Mouse (Mus musculus) embryonic facial prominence, embryonic 15.5 days (tissue): ENCODE measurements around the gene Grcc10. TPM values are rescaled to one million over a fixed set of nuclear protein-coding genes. Genes with fewer than 3 reads are reported as not detected.
A peak's percentile ranks its signal among the peaks of the same experiment; 100 is the strongest.

Source experiments
- ATAC-seq: fragments of 200-750 bp; cut with Nextera tagmentation; 2 replicates; pipeline ENCODE4 v1.8.0; 2017; ENCODE audit warnings: low read depth, moderate TSS enrichment; ENCODE audit not compliant: insufficient number of reproducible peaks, low FRiP score, low TSS enrichment
- H3K27ac ChIP-seq: fragments of 300-500 bp; sonication (generic); replicated peaks from 2 replicates; pipeline ENCODE4 v1.5.1; 2015; ENCODE audit warnings: mild to moderate bottlenecking, inconsistent platforms
- H3K27me3 ChIP-seq: fragments of 300-500 bp; sonication (generic); 2 replicates; pipeline ENCODE4 v1.6.1; 2015; ENCODE audit warnings: inconsistent platforms
- H3K36me3 ChIP-seq: fragments of 300-500 bp; sonication (generic); 2 replicates; pipeline ENCODE4 v1.6.1; 2015; ENCODE audit warnings: mild to moderate bottlenecking, inconsistent platforms
- H3K4me1 ChIP-seq: fragments of 300-500 bp; sonication (generic); 2 replicates; pipeline ENCODE4 v1.6.1; 2015; ENCODE audit warnings: inconsistent platforms
- H3K4me2 ChIP-seq: fragments of 300-500 bp; sonication (generic); replicated peaks from 2 replicates; pipeline ENCODE4 v1.6.1; 2015; ENCODE audit warnings: mild to moderate bottlenecking, inconsistent platforms
- H3K4me3 ChIP-seq: fragments of 300-500 bp; sonication (generic); replicated peaks from 2 replicates; pipeline ENCODE4 v1.5.1; 2015; ENCODE audit warnings: mild to moderate bottlenecking, inconsistent platforms
- H3K9ac ChIP-seq: fragments of 300-500 bp; sonication (generic); 2 replicates; pipeline ENCODE4 v1.6.1; 2015; ENCODE audit warnings: inconsistent platforms
- H3K9me3 ChIP-seq: fragments of 300-500 bp; sonication (generic); replicated peaks from 2 replicates; pipeline ENCODE4 v1.6.1; 2016; ENCODE audit warnings: inconsistent platforms
- WGBS: fragments of 180-500 bp; shearing (Covaris S2); methylation state at CpG from one replicate; pipeline ENCODE4 v1.1.7; 2015; 5-methylcytosine and 5-hydroxymethylcytosine counted together
- polyA plus RNA-seq: library from polyadenylated mRNA; unstranded; fragments of >200 nt; fragmentation: Nextera tagmentation; extraction: Ambion mirVana; gene quantifications from 2 replicates; pipeline ENCODE4 v1.2.1, GENCODE M21; 2015

Grcc10 gene
- 416 TPM in 2 replicates for polyA plus RNA-seq

GRCm38 (mm10) chr6:124740888-124741761 lies at the start of gene Grcc10:
TSS of gene Grcc10 (minus strand) at chr6:124741374.
- Histone ChIP-seq H3K27me3 (no peaks in the 10 kb centered on the region), H3K36me3 (peaks cover 30% of the 10 kb centered on the region), H3K9me3 (no peaks in the 10 kb centered on the region), H3K27ac (peak within 1 kb of the TSS; percentile 99), H3K9ac (peak within 1 kb of the TSS; percentile 83), H3K4me1 (peaks cover 46% of the 10 kb centered on the region), H3K4me2 (peak within 1 kb of the TSS; percentile 68), H3K4me3 (peak within 1 kb of the TSS; percentile 68)
- WGBS = under 1% methylated on average over 41 of the region's 41 CpGs
- peak; percentile 84 for ATAC-seq

GRCm38 (mm10) chr6:124790121-124790520 lies 48.9 kb upstream of the Grcc10 start:
- peak overlapping the region; percentile 13; the same call in 1 of the 2 replicates for H3K27ac ChIP-seq

GRCm38 (mm10) chr6:124789519-124789918 lies 48.3 kb upstream of the Grcc10 start:
- no peaks in the 10 kb centered on the region for H3K27me3 ChIP-seq
- H3K9me3 ChIP-seq = no peaks in the 10 kb centered on the region
- WGBS = 85% methylated on average over 4 of the region's 4 CpGs
- ATAC-seq = no peak
- H3K4me1 ChIP-seq = no peaks in the 10 kb centered on the region
- H3K4me2 ChIP-seq = no peak overlapping the region
- no peak overlapping the region for H3K27ac ChIP-seq
- no peaks in the 10 kb centered on the region for H3K36me3 ChIP-seq
- no peak overlapping the region for H3K9ac ChIP-seq
- no peak overlapping the region for H3K4me3 ChIP-seq

More at GRCm38 (mm10) chr6:124790121-124790520, 48.9 kb upstream of the Grcc10 start:
- H3K4me1 ChIP-seq = no peaks in the 10 kb centered on the region
- no peaks in the 10 kb centered on the region for H3K27me3 ChIP-seq
- no peak overlapping the region for H3K9ac ChIP-seq
- no peak for ATAC-seq
- WGBS = 18% methylated on average over 4 of the region's 4 CpGs
- no peak overlapping the region for H3K4me2 ChIP-seq
- H3K36me3 ChIP-seq = no peaks in the 10 kb centered on the region
- no peaks in the 10 kb centered on the region for H3K9me3 ChIP-seq
- H3K4me3 ChIP-seq = no peak overlapping the region

- Histone ChIP-seq H3K27ac (no peak overlapping the region), H3K4me1 (peaks cover under 1% of the 10 kb centered on the region; the same call in 1 of the 2 replicates), H3K27me3 (no peaks in the 10 kb centered on the region), H3K9me3 (no peaks in the 10 kb centered on the region), H3K4me2 (no peak overlapping the region), H3K4me3 (no peak overlapping the region), H3K36me3 (no peaks in the 10 kb centered on the region), H3K9ac (no peak overlapping the region)
- WGBS = 81% methylated on average over 10 of the region's 10 CpGs
- no peak for ATAC-seq
Observed at GRCm38 (mm10) chr6:124787722-124788121, 46.5 kb upstream of the Grcc10 start.

GRCm38 (mm10) chr6:124786756-124787420 lies 45.7 kb upstream of the Grcc10 start:
- no peak overlapping the region for H3K27ac ChIP-seq
- no peak for ATAC-seq
- H3K4me3 ChIP-seq = no peak overlapping the region
- no peak overlapping the region for H3K9ac ChIP-seq
- H3K4me1 ChIP-seq = peaks cover 5% of the 10 kb centered on the region; the same call in 1 of the 2 replicates
- no peak overlapping the region for H3K4me2 ChIP-seq
- 57% methylated on average over 8 of the region's 8 CpGs for WGBS
- no peaks in the 10 kb centered on the region for H3K9me3 ChIP-seq
- no peaks in the 10 kb centered on the region for H3K27me3 ChIP-seq
- H3K36me3 ChIP-seq = no peaks in the 10 kb centered on the region

- no peak; the same call in 1 of the 2 replicates for ATAC-seq
- Histone ChIP-seq H3K4me2 (peak overlapping the region; percentile 34), H3K4me3 (peak overlapping the region; percentile 22), H3K27ac (0 out of 2 replicates have a peak overlapping the region, but pooled peaks have one; percentile 44), H3K27me3 (no peaks in the 10 kb centered on the region), H3K36me3 (no peaks in the 10 kb centered on the region), H3K9me3 (no peaks in the 10 kb centered on the region), H3K4me1 (peaks cover 21% of the 10 kb centered on the region), H3K9ac (no peak overlapping the region)
- 12% methylated on average over 6 of the region's 6 CpGs for WGBS
Observed at GRCm38 (mm10) chr6:124782436-124782835, 41.3 kb upstream of the Grcc10 start.

- Histone ChIP-seq H3K9me3 (no peaks in the 10 kb centered on the region), H3K36me3 (no peaks in the 10 kb centered on the region), H3K4me3 (no peak overlapping the region), H3K27me3 (no peaks in the 10 kb centered on the region), H3K27ac (no peak overlapping the region), H3K4me1 (peaks cover 21% of the 10 kb centered on the region), H3K4me2 (no peak overlapping the region), H3K9ac (no peak overlapping the region)
- 85% methylated on average over 7 of the region's 7 CpGs for WGBS
- ATAC-seq = no peak
Observed at GRCm38 (mm10) chr6:124780917-124781316, 39.7 kb upstream of the Grcc10 start.

- peak overlapping the region; percentile 41 for H3K4me3 ChIP-seq
Observed at GRCm38 (mm10) chr6:124779984-124780416, 38.8 kb upstream of the Grcc10 start.

GRCm38 (mm10) chr6:124779222-124779983 lies 38.2 kb upstream of the Grcc10 start, which contains the start of gene Lrrc23:
TSS of gene Lrrc23 (minus strand) at chr6:124779727.
- peak within 1 kb of the TSS; percentile 70 for H3K4me2 ChIP-seq
- H3K4me3 ChIP-seq = peak within 1 kb of the TSS; percentile 41
- 2% methylated on average over 23 of the region's 23 CpGs for WGBS
- peaks cover 21% of the 10 kb centered on the region for H3K4me1 ChIP-seq
- no peak within 1 kb of the TSS for H3K27ac ChIP-seq
- H3K36me3 ChIP-seq = no peaks in the 10 kb centered on the region
- H3K9me3 ChIP-seq = no peaks in the 10 kb centered on the region
- H3K9ac ChIP-seq = 0 out of 2 replicates have a peak within 1 kb of the TSS, but pooled peaks have one; percentile 12
- no peak for ATAC-seq
- H3K27me3 ChIP-seq = no peaks in the 10 kb centered on the region

More at GRCm38 (mm10) chr6:124779984-124780416, 38.8 kb upstream of the Grcc10 start:
- Histone ChIP-seq H3K4me1 (peaks cover 21% of the 10 kb centered on the region), H3K27me3 (no peaks in the 10 kb centered on the region), H3K9me3 (no peaks in the 10 kb centered on the region), H3K36me3 (no peaks in the 10 kb centered on the region), H3K9ac (0 out of 2 replicates have a peak overlapping the region, but pooled peaks have one; percentile 12), H3K4me2 (peak overlapping the region; percentile 70), H3K27ac (no peak overlapping the region)
- ATAC-seq = no peak
- 6% methylated on average over 10 of the region's 10 CpGs for WGBS

- no peaks in the 10 kb centered on the region for H3K27me3 ChIP-seq
- H3K36me3 ChIP-seq = 0 out of 2 replicates have a peak, but pooled peaks cover 4% of the 10 kb centered on the region
- H3K9ac ChIP-seq = no peak overlapping the region
- H3K4me3 ChIP-seq = no peak overlapping the region
- H3K9me3 ChIP-seq = no peaks in the 10 kb centered on the region
- H3K4me2 ChIP-seq = no peak overlapping the region
- peaks cover 26% of the 10 kb centered on the region for H3K4me1 ChIP-seq
- H3K27ac ChIP-seq = no peak overlapping the region
- no peak for ATAC-seq
- 90% methylated on average over 15 of the region's 15 CpGs for WGBS
Observed at GRCm38 (mm10) chr6:124770511-124770910, 29.3 kb upstream of the Grcc10 start.
